ENCODE assay signal across 8 mouse cellular contexts in the genomic region with DNA sequence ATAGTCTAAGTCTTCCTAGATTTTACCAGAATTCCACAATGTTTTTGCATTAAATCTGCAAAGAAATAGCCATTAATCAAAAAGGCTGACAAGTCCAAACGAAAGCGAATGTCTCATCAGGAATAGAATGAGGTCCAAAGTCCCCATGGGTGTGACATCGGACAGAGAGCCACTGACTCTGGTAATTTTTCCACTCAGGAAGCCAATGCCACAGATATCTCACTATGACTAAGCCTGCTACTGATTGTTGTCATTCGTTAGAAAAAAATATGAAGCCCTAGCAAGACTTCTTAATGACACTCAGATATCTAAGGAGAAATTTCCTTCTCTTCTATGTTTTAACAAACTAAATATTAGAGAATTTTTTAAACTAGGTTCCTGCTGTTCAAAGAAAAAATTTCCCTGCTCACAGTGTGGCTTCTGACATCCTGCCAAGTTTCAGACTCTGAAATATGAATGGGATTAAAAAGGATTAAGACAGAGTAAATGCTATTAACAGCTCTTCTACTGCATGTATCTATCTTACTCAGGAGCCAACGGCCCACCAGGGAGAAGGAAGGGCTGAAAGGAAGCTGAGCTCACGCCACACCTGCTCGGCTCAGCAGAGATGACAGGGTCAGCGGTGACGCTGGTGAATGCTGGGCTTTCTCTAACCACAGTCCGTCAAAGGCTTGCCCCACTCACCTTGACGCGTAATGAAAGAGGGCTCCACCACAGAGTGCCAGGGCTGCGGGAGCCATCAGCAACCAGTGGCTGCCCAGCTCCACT.
DNase-seq lines count a peak whose midpoint lies in the region; ATAC-seq lines count a peak whose summit lies in the region.

No protein-coding gene starts in this region.

- H3K36me3 ChIP-seq in heart, embryonic 13.5 days: no peaks in the 10 kb centered on the region

- 38% methylated on average over 13 of the region's 13 CpGs for WGBS in heart, embryonic 13.5 days

- intact Hi-C loops in heart, postnatal 25 days (cut with DNase I): no loop called here

- peak; percentile 55 for DNase-seq in heart, adult 8-10 months (ENCODE audit: low spot score)
- no peak for DNase-seq in heart, postnatal 25 days (ENCODE audit: low spot score)
- peak; percentile 19 for DNase-seq in MN1 (ENCODE audit: low spot score)
- peak; percentile 51 to 73 for DNase-seq in natural killer cell, adult 2 months (ENCODE audit: low spot score in 2 of 2)
- no peak for DNase-seq in lung, postnatal 10 days
- no peak for DNase-seq in layer of hippocampus, adult 11-12 months (ENCODE audit: low spot score)
- DNase-seq in left cerebral cortex, adult 8-10 months (ENCODE audit: low spot score in 2 of 2): no peak

- no peak overlapping the region for H3K9ac ChIP-seq in heart, embryonic 13.5 days

- H3K27me3 ChIP-seq in heart, embryonic 13.5 days (replicated peaks): no peaks in the 10 kb centered on the region

- H3K4me1 ChIP-seq in heart, embryonic 13.5 days: peaks cover 27% of the 10 kb centered on the region

- H3K9me3 ChIP-seq in heart, embryonic 13.5 days: no peaks in the 10 kb centered on the region

- ATAC-seq in heart, embryonic 13.5 days (ENCODE audit: extremely low read depth, insufficient number of reproducible peaks, low FRiP score, low TSS enrichment): no peak

- peak overlapping the region; percentile 31; the same call in 1 of the 2 replicates for H3K27ac ChIP-seq in heart, embryonic 13.5 days (replicated peaks)

- peak overlapping the region; percentile 44 for H3K4me2 ChIP-seq in heart, embryonic 13.5 days

- no peak overlapping the region for H3K4me3 ChIP-seq in heart, embryonic 13.5 days

Comparison
In these comparisons a context has a peak if more than half of its experiments do, and no peak if none do; other contexts are left out.
1. DNase-seq: peak in heart, adult 8-10 months (single experiment), MN1 (single experiment) and natural killer cell, adult 2 months (2 of 2); none in heart, postnatal 25 days (single experiment), lung, postnatal 10 days (single experiment), layer of hippocampus, adult 11-12 months (single experiment) and left cerebral cortex, adult 8-10 months (0 of 2).